Mouse (Mus musculus) megakaryocyte, embryonic 14.5 days (primary cell): Measurements from ENCODE around the gene Zbtb32. TPM values are rescaled to one million over a fixed set of nuclear protein-coding genes. Genes with fewer than 3 reads are reported as not detected.

Experiments
- H3K27me3 ChIP-seq: replicated peaks from 2 replicates; pipeline ENCODE3; 2012; ENCODE audit warnings: inconsistent platforms
- H3K36me3 ChIP-seq: replicated peaks from 2 replicates; pipeline ENCODE3; 2012; ENCODE audit warnings: low read length, inconsistent platforms, mixed read lengths
- H3K4me1 ChIP-seq: 2 replicates; pipeline ENCODE4 v1.6.1; 2012; ENCODE audit warnings: inconsistent platforms
- H3K4me3 ChIP-seq: replicated peaks from 2 replicates; pipeline ENCODE3; 2012; ENCODE audit warnings: moderate library complexity, mild to moderate bottlenecking, inconsistent platforms
- H3K9me3 ChIP-seq: 2 replicates; pipeline ENCODE4 v1.6.1; 2012; ENCODE audit warnings: inconsistent platforms
- FLI1 ChIP-seq: IDR thresholded peaks from 2 replicates; pipeline ENCODE4 v1.6.1; 2012; ENCODE audit warnings: low read length, inconsistent platforms, mixed read lengths
- GATA1 ChIP-seq: IDR thresholded peaks from 3 replicates; pipeline ENCODE4 v1.6.1; 2012; ENCODE audit warnings: mixed read lengths, low read length, inconsistent platforms, borderline replicate concordance
- polyA plus RNA-seq: library from polyadenylated mRNA; stranded (reverse); fragments of >175 nt; gene quantifications from 2 replicates; pipeline ENCODE4 v1.2.3, GENCODE M21; 2012; ENCODE audit warnings: low replicate concordance; ENCODE audit not compliant: insufficient read depth

Gene Zbtb32
- polyA plus RNA-seq, 1 experiment = 0.10 TPM

- TF ChIP-seq GATA1 = no peak
- no peak for TF ChIP-seq FLI1
- H3K27me3 ChIP-seq = no peaks in the 10 kb centered on the region
- peaks cover 21% of the 10 kb centered on the region for H3K4me1 ChIP-seq
- no peaks in the 10 kb centered on the region for H3K9me3 ChIP-seq
- H3K4me3 ChIP-seq = no peak overlapping the region
- peaks cover 76% of the 10 kb centered on the region for H3K36me3 ChIP-seq
These were observed 19.9 kb upstream of the Zbtb32 start for GRCm38 (mm10) chr7:30618658-30619057.

GRCm38 (mm10) chr7:30615049-30615760 lies 16.5 kb upstream of the Zbtb32 start:
- peaks cover 48% of the 10 kb centered on the region for H3K36me3 ChIP-seq

GRCm38 (mm10) chr7:30614454-30614853 lies 15.7 kb upstream of the Zbtb32 start:
- Histone ChIP-seq H3K4me3 (no peak overlapping the region), H3K27me3 (peaks cover 3% of the 10 kb centered on the region), H3K9me3 (no peaks in the 10 kb centered on the region), H3K4me1 (peaks cover 20% of the 10 kb centered on the region), H3K36me3 (peaks cover 44% of the 10 kb centered on the region)
- TF ChIP-seq FLI1 (no peak), GATA1 (no peak)

More at GRCm38 (mm10) chr7:30615049-30615760, 16.5 kb upstream of the Zbtb32 start:
- Histone ChIP-seq H3K9me3 (no peaks in the 10 kb centered on the region), H3K4me3 (no peak overlapping the region), H3K27me3 (peaks cover 3% of the 10 kb centered on the region), H3K4me1 (peaks cover 17% of the 10 kb centered on the region)
- TF ChIP-seq GATA1 (no peak), FLI1 (no peak)

- H3K36me3 ChIP-seq = peaks cover 36% of the 10 kb centered on the region
These were observed 14.9 kb upstream of the Zbtb32 start for GRCm38 (mm10) chr7:30613529-30614112.

GRCm38 (mm10) chr7:30612654-30613402 lies 14.1 kb upstream of the Zbtb32 start, which contains the start of gene Upk1a:
TSS of gene Upk1a (minus strand) at chr7:30612847.
- TF ChIP-seq FLI1 (no peak), GATA1 (no peak)
- H3K4me1 ChIP-seq = peaks cover 22% of the 10 kb centered on the region
- no peaks in the 10 kb centered on the region for H3K9me3 ChIP-seq
- peak within 1 kb of the TSS; percentile 42 for H3K4me3 ChIP-seq
- H3K27me3 ChIP-seq = peaks cover 3% of the 10 kb centered on the region
- peaks cover 28% of the 10 kb centered on the region for H3K36me3 ChIP-seq

More at GRCm38 (mm10) chr7:30613529-30614112, 14.9 kb upstream of the Zbtb32 start:
- TF ChIP-seq GATA1 = no peak
- TF ChIP-seq FLI1 = no peak
- H3K27me3 ChIP-seq = peaks cover 3% of the 10 kb centered on the region
- H3K4me1 ChIP-seq = peaks cover 18% of the 10 kb centered on the region
- H3K4me3 ChIP-seq = peak overlapping the region; percentile 42
- H3K9me3 ChIP-seq = no peaks in the 10 kb centered on the region

- Histone ChIP-seq H3K27me3 (peaks cover 9% of the 10 kb centered on the region), H3K36me3 (no peaks in the 10 kb centered on the region), H3K9me3 (no peaks in the 10 kb centered on the region), H3K4me1 (peaks cover 25% of the 10 kb centered on the region), H3K4me3 (no peak overlapping the region)
- TF ChIP-seq FLI1 = no peak
These were observed 11.3 kb upstream of the Zbtb32 start for GRCm38 (mm10) chr7:30610043-30610442.

- no peaks in the 10 kb centered on the region for H3K9me3 ChIP-seq
- peaks cover 10% of the 10 kb centered on the region for H3K27me3 ChIP-seq
- peaks cover 21% of the 10 kb centered on the region for H3K4me1 ChIP-seq
- H3K36me3 ChIP-seq = no peaks in the 10 kb centered on the region
- H3K4me3 ChIP-seq = no peak overlapping the region
- TF ChIP-seq GATA1 = no peak
- no peak for TF ChIP-seq FLI1
These were observed 9.8 kb upstream of the Zbtb32 start for GRCm38 (mm10) chr7:30608476-30608875.

- no peak for TF ChIP-seq GATA1
- TF ChIP-seq FLI1 = no peak
- H3K9me3 ChIP-seq = no peaks in the 10 kb centered on the region
- no peak overlapping the region for H3K4me3 ChIP-seq
- peaks cover 15% of the 10 kb centered on the region for H3K4me1 ChIP-seq
- H3K36me3 ChIP-seq = no peaks in the 10 kb centered on the region
- H3K27me3 ChIP-seq = peaks cover 13% of the 10 kb centered on the region
These were observed 9.1 kb upstream of the Zbtb32 start for GRCm38 (mm10) chr7:30607706-30608309.

- H3K9me3 ChIP-seq = no peaks in the 10 kb centered on the region
- H3K27me3 ChIP-seq = peaks cover 17% of the 10 kb centered on the region
- H3K36me3 ChIP-seq = no peaks in the 10 kb centered on the region
- no peak overlapping the region for H3K4me3 ChIP-seq
- TF ChIP-seq FLI1 (no peak), GATA1 (no peak)
- peaks cover 18% of the 10 kb centered on the region for H3K4me1 ChIP-seq
These were observed 6.2 kb upstream of the Zbtb32 start for GRCm38 (mm10) chr7:30604944-30605343.
